Mouse (Mus musculus) erythroblast, adult 5-6 weeks (primary cell): Measurements from ENCODE around the gene Syne1. TPM values are rescaled to one million over a fixed set of nuclear protein-coding genes. Genes with fewer than 3 reads are reported as not detected.

Source experiments
- ATAC-seq: replicated peaks from 2 replicates; pipeline ENCODE4 v1.8.0; 2016; ENCODE audit warnings: moderate number of reproducible peaks, mild to moderate bottlenecking, moderate TSS enrichment, inconsistent platforms; ENCODE audit not compliant: poor library complexity, low FRiP score, severe bottlenecking
- total RNA-seq, 2 experiments: library from RNA; stranded (forward) in 1 of 2; stranded (reverse) in 1 of 2; fragments of 150-400 nt in 1 of 2; fragments of 200-764, 138-1000 nt in 1 of 2; gene quantifications; 2 replicates each; pipeline versions ENCODE4 v1.2.3 to v1.2.4; 2015 to 2017; ENCODE audit warnings: low replicate concordance in 2 of 2

The Syne1 gene
- total RNA-seq, 2 experiments from 2014 or later: 49.9 to 50.5 TPM

- no peak for ATAC-seq
These were observed 510.0 kb downstream of the Syne1 start for GRCm38 (mm10) chr10:5041254-5041653.

- no peak for ATAC-seq
These were observed 518.9 kb downstream of the Syne1 start for GRCm38 (mm10) chr10:5032192-5033048.

GRCm38 (mm10) chr10:5029883-5030282, 521.4 kb downstream of the Syne1 start:
- no peak for ATAC-seq

- ATAC-seq: no peak
These were observed 522.1 kb downstream of the Syne1 start for GRCm38 (mm10) chr10:5029161-5029560.

GRCm38 (mm10) chr10:5028301-5028700, 523.0 kb downstream of the Syne1 start:
- ATAC-seq: no peak

- ATAC-seq: no peak
These were observed 524.1 kb downstream of the Syne1 start for GRCm38 (mm10) chr10:5027208-5027607.

- no peak for ATAC-seq
These were observed 525.4 kb downstream of the Syne1 start for GRCm38 (mm10) chr10:5025906-5026305.

GRCm38 (mm10) chr10:5017148-5017547, 534.1 kb downstream of the Syne1 start:
- ATAC-seq: no peak

- ATAC-seq: no peak
These were observed 536.3 kb downstream of the Syne1 start for GRCm38 (mm10) chr10:5014976-5015375.

GRCm38 (mm10) chr10:5012004-5012403, 539.3 kb downstream of the Syne1 start:
- ATAC-seq: no peak

- ATAC-seq: no peak
These were observed 542.4 kb downstream of the Syne1 start for GRCm38 (mm10) chr10:5008795-5009366.

GRCm38 (mm10) chr10:4996592-4996991, 554.7 kb downstream of the Syne1 start:
- no peak for ATAC-seq

GRCm38 (mm10) chr10:4993802-4994201, 557.5 kb downstream of the Syne1 start:
- ATAC-seq: no peak

- no peak for ATAC-seq
These were observed 567.4 kb downstream of the Syne1 start for GRCm38 (mm10) chr10:4983919-4984318.

- ATAC-seq: no peak
These were observed 573.9 kb downstream of the Syne1 start for GRCm38 (mm10) chr10:4977374-4977773.

- no peak for ATAC-seq
These were observed 574.7 kb downstream of the Syne1 start for GRCm38 (mm10) chr10:4976557-4976956.

GRCm38 (mm10) chr10:4974246-4974645, 577.0 kb downstream of the Syne1 start:
- no peak for ATAC-seq

- ATAC-seq: no peak
These were observed 579.3 kb downstream of the Syne1 start for GRCm38 (mm10) chr10:4972026-4972425.

GRCm38 (mm10) chr10:4971586-4971985, 579.7 kb downstream of the Syne1 start:
- no peak for ATAC-seq

GRCm38 (mm10) chr10:4971156-4971555, 580.1 kb downstream of the Syne1 start:
- no peak for ATAC-seq
